Mouse (Mus musculus): Measurements from ENCODE around the gene Olfr317.
"Not testable (repeated sequence)": the region's sequence is repeated elsewhere in the genome, so short reads cannot be mapped to it uniquely, and the experiment has no call there.

DNA sequence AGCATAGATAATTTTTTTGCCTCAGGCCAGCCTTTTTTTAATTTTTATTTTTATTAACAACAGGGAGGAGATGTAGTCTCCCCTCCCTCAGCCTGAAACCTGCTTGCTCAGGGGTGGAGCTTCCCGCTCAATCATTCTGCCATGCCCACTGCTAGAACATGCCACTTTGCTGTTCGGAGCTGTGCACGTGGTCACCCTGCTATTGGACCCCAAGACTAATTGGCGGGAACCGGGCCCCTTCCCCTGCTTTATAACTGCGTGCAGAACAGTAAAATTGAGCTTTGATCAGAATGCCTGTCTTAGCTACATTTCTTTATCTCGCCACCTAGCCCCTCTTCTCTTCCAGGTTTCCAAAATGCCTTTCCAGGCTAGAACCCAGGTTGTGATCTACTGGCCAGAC lies 21.3 kb downstream of the Olfr317 start:
- TF ChIP-seq POLR2A, CTCF (IDR thresholded peaks at IDR 0.05; ENCODE audit: insufficient read depth, low read depth, low read length): not testable (repeated sequence)
